Mouse (Mus musculus): ENCODE measurements around the gene Nelfb. TPM values are rescaled to one million over a fixed set of nuclear protein-coding genes. Genes with fewer than 3 reads are reported as not detected.
A peak's percentile ranks its signal among the peaks of the same experiment; 100 is the strongest.

The Nelfb gene
- total RNA-seq, 2 experiments from 2014 or later = 50.8 to 51.8 TPM

DNA sequence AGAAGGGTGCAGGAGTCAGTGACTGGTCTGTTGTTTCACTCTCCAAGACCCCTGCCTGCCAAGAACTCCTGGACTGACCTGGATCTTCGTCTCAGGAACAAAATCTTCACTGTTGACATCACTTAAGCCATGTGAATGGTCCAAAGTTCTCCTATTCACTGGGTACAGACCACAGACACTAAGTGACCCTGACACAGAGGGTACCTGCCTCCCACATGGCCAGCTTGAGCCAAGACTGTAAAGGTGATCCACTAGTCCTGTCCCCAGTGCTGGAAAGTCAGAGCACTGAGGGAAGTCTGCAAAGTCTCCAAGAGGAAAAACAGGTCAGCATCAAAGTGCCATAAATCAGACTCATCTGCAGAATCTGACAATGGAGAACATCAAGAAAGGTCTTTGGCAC, 3.7 kb downstream of the Nelfb start:
- DNase-seq (ENCODE audit: low spot score in 2 of 2) = no peak
- intact Hi-C loops (cut with DNase I) = no loop called here

DNA sequence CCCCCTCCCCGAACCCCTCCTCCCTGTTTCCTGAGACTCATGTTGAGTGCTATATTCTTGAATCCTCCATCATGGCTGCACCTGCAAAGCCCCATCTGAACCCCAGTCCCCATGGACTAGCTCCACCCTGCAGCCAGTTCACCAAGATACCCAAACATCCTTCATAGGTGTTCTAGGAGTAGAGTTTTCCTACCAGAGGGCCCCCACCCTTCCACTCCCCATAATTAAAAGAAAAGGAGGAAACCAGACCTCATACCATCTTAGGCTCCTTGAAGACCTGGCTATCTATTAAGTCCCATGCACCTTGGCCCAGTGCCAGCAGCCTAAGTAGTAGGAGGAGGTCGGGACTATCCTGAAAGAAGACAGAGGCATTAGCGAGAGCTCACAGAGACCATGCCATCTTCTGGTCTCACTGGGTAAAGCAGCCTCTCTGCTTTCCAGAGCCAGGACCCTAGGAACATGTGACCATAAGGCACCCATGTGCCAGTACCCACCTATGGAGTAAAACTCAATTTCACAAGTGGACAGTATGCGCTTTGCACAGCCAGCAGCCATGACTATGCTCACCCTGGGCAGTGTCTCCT, 7.6 kb downstream of the Nelfb start:
- no peak for DNase-seq (ENCODE audit: low spot score in 2 of 2)
- intact Hi-C loops (cut with DNase I) = no loop called here

DNA sequence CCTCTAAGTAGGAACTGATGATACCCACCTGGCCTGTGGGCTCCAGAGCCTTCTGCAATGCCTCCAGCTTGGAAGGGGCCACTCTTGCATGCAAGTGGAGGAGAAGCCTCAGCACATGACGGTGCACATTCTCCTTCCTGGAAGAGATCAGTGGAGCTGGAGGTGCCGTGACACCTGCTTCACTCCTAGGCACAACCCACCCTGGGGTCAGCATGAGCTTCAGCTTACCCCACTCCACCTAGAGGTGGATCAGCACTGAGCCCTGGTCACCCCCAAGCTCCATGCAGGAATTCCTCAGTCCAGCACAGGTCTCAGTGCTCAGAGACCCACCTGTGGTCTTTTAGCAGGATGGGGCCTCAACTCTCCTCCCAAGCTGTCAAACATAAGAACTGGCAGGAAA, 10.7 kb downstream of the Nelfb start:
- intact Hi-C loops (cut with DNase I) = no loop called here

DNA sequence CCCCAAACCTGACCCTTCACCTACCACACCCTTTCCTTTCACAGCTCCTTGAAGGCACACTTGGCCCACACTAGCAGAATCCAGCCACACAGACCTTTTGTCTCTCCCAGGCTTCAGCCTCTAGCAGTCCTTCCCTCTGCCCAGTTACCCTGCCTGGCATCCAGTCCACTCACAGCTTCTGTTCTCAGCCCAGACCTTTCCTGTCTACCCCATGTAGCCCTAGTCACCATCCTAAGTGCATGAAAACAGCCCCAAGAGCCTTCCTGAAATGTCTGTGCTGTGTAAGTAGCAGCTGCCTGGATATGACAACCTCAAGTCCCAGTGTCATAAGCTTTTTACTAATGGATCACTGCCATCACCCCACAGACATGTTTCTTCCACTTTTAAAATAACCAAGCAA, 13.3 kb downstream of the Nelfb start:
- intact Hi-C loops (cut with DNase I) = no loop called here
- no peak for DNase-seq (ENCODE audit: low spot score in 2 of 2)

More for the DNA sequence above, 10.7 kb downstream of the Nelfb start:
- no peak for DNase-seq (ENCODE audit: low spot score in 2 of 2)

DNA sequence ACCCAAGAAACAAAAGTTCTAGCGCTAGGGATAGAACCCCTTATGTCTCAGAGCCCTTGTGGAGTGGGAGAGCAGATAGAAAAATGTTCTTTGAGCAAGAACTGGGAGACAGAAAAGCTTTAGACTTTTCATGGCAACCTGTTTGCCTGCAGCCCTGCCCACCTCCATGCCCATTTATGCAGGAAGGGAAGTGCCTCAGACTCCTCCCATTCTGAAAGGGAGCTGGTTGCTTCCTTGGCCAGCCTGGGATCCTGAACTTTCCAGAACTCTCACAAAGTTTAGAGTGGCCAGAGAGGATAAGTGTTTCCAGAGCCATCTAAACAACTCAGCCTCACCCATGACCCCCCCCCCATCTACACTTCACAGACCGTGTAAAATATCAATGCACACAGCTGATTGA, 14.1 kb downstream of the Nelfb start:
- no peak for DNase-seq (ENCODE audit: low spot score in 2 of 2)
- intact Hi-C loops (cut with DNase I) = no loop called here

DNA sequence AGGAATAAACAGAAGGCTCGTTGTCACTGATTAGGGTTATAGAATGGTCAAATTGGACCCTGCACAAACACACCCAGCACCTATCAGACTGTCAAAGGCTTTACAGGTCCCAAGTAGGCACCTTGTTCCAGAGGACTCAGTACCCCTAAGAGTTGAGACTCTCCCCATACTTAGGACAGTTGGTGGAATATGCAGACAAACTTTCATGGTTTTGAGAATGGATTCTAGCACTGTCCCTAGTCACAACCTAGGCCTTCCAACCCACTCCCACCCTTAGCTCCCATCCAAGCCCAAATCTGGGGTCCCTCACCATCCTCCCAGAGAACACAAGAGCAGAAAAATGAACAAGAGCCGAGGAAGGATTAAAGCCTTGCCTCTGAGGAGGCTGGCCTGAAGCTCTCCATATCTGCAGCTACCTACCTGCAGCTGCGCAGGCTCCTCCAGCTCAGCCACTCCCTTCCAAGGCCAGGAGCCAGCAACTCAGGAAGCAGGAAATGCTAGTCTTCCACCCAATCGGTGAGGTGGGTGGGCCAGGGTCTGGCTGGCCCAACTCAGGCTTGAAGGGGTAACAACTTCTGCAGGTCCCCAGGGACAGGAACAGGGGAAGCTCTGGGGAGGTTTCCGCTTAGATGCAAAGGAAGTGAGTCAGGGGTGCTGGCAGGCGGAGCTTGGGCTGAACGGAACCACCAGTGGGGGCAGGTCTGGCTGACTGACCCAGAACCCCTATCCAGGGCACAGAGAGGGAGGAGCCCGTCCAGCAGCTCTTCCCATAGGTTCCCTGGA, 14.9 kb downstream of the Nelfb start, which contains the start of gene Tor4a:
TSS of gene Tor4a (minus strand) at position 715 of the 783 bp plus-strand sequence.
- intact Hi-C loops (cut with DNase I) = no loop called here
- no peak for DNase-seq (ENCODE audit: low spot score in 2 of 2)

DNA sequence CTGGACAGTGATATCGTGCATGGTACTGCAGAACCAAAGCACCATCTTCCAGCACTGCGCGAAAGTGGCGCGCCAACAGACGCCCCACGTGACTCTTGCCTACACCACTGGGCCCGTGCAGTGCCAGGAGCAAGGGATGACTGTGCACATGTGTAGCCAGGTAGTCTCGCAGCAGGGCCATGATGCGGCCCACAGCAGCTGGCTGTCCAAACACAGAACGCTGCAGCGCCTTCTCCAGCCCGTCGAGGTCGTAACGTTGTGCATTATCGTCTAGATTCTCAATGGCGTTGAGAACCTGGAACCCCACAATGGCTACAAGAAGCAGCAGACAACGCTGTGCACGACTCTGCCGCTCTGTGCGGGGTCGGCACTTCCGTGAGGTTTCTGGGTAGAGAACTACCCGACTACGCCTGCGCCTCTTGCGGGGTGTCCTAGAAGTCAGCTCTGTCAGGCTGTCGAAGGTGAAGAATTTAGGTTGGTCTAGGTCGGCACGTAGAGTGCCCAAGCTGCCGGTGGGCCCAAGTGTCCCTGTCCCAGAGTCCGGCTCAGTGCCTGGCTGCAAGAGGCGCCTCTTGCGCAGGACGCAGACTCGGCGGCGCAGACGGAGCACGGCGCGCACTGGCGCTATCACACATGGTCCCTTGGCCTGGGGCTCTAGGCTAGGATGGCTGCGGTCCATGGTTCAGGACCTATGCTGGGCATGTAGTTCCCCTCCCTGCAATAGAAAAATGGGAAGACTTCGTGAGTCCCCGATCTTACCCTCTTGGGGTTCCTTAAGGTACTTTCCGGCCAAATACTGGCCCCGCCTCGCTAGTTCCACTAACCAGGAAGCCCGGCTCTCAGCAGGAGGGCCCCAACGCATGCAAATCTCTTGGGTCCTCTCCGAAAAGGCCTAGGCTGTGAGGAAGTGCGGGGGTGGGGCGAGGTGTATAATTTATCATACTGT, 15.8 kb downstream of the Nelfb start:
- intact Hi-C loops (cut with DNase I) = no loop called here
- DNase-seq (ENCODE audit: low spot score in 2 of 2) = no peak

DNA sequence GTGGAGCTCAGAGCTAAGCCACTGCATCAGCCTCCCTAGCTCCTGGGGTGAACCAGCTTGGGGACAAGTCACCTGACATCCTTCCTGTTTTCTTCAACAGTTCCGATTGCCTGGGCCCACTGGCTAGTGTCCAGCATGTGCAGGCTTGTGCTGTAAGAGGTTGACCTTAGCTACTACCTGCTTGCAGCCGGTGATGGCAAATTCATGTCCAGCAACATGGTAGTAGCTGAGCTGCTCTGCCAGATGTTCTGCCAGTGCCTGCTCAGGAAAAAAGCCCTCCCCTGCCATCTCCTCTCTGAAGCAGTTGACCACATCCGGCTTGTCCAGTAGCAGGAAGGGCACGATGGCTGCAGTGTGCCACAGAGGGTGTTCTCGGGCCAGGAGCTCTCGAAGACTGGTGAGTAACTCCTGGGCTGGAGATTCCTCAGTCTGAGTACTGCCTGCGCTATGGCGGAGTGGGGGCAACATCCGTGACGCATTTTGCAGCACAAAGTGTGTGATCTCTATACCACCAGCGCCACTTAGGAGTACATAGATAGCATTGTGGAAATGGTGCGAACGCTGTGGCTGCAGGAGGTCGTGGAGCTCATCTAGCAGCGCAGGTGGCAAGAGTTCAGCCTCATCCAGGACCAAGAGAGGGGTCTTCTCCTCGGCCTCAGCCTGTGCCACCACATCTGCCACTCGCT, 16.7 kb downstream of the Nelfb start:
- DNase-seq (ENCODE audit: low spot score in 2 of 2) = no peak
- intact Hi-C loops (cut with DNase I) = loop anchor here (5.0 kb wide), 2 partner anchors 63 to 78 kb away; partner anchors contain the start of genes Anapc2, Ssna1 and Tmem203

DNA sequence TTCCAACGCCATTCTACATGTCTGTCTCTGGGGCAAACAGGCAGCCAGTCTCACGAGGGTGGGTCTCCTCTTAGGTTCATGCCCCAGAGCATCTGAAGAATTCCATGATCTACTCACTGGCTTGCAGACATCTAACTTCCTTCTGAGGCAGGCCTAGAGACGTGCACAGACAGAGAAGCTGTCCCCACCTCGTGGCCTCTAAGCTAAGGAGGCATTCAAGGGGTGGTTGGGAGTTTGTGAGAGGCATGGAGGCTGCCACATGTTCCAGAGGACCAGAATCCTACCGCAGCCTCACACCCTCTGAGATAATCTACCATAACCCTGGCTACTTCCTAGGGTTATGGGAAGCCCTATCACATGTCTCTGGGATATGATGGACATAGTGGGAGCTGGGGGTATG, 17.3 kb downstream of the Nelfb start:
- DNase-seq (ENCODE audit: low spot score in 2 of 2) = no peak
- intact Hi-C loops (cut with DNase I) = loop anchor here (5.0 kb wide), 2 partner anchors 63 to 78 kb away; partner anchors contain the start of genes Anapc2, Ssna1 and Tmem203

DNA sequence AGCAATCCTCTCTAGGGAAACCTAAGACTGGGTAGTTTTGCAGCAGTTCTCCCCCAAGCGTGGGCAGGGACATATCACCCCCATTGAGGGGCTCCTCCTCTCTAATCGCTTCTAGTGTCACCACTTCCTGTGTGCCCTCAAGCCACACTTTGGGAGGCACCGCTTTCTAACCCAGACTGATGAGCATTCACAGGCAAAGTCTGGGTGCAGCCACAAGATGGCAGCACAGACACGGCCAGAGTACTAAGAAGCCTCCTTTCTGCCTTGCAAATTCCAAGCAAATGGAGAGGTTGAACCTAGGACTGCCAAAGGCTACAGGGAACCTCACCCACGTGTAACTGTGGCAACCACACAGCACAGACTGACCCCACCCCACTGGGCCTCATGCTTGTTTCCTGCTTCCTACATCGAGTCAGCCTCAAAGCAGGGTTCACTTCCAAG, 17.9 kb downstream of the Nelfb start:
- intact Hi-C loops (cut with DNase I) = loop anchor here (1.0 to 5.0 kb wide), 3 partner anchors 35 to 79 kb away; partner anchors contain the start of genes Anapc2, Ssna1 and Tmem203
- peak; percentile 76 to 89 for DNase-seq (ENCODE audit: low spot score in 2 of 2)

DNA sequence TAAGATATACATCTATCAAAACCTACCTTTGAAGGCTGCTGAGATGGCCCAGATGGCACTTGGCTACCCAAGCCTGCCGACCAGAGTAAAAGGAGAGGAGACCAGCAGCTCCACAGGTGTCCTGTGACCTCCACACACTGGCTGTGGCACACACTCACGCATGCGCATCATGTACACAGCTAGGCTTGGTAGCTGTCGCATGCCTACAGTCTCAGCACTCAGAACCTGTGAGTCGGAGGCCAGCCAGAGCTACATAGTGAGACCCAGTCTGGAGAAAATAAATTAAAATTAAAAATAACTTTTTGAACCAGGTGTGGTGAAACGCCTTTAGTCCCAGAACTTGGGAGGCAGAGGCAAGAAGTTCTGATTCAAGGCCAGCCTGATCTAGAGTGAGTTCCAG, 23.4 kb downstream of the Nelfb start:
- intact Hi-C loops (cut with DNase I) = loop anchor here (5.0 kb wide), 1 partner anchor 61 kb away; no protein-coding TSS in a partner anchor
- DNase-seq (ENCODE audit: low spot score in 2 of 2) = no peak

DNA sequence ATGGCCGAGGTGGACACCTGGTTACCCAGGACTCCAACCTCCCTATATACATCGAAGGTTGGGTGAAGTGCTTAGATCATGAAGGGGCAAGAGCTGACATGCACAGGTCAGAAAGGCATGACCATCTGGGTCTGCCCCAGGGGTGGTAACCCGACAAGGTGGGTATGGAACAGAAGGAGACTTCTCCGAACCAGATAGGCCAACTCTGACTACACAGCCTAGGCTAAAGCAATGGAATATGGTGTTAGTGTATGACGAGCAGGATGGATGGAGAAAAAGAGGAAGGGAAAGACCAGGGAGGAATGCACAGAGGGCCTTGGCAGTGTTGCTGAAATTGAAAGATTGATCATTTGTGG, 24.7 kb downstream of the Nelfb start:
- DNase-seq (ENCODE audit: low spot score in 2 of 2) = no peak
- intact Hi-C loops (cut with DNase I) = loop anchor here (5.0 kb wide), 1 partner anchor 59 kb away; no protein-coding TSS in a partner anchor

DNA sequence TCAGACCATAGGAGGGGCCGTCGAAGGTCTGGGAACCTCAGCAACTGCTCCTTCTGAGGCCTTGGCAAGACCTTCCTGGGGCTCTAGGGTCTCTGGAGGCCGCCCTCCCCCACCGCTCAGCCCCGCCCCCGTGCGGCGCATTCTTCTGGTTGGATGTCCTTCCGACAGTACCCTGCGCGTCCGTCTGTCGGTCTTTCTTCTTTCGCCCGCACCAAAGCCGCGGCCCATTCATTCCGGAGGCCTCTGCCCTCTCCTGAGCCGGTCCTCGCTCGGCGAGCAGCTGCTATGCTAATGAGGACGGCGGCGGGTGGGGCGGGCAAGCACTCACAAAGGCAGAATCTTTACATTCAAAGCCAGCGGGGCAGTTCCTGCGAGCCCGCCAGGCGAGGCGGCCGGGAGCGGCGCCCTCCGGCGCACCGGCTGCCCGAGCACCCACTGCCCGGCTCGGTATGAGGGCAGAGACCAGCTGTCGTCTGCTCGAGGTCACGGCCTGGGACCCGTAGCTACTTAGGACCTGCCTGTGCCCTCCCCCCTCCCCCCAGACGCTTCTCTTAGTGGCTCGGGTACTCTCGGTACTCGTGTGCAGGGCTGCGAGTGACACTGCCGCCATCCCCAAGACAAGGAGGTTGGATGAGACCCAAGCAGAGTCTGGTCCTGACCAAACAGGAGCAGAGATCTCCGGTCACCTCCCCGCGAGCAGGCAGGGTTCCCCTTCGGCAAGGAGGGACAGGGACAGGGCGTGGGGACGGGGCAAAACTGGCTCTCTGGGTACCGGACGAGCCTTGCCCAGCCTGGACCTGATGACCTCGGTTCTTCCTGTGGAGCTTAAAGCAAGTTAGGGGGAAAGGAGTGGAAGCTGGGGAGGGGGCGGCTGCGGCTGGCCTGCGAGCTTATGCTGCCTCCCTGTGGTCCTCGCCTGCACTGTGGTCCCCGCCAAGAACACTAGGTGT, 25.4 kb downstream of the Nelfb start:
- no peak for DNase-seq (ENCODE audit: low spot score in 2 of 2)
- intact Hi-C loops (cut with DNase I) = loop anchor here (2.0 to 5.0 kb wide), 2 partner anchors 59 to 87 kb away; no protein-coding TSS in a partner anchor

DNA sequence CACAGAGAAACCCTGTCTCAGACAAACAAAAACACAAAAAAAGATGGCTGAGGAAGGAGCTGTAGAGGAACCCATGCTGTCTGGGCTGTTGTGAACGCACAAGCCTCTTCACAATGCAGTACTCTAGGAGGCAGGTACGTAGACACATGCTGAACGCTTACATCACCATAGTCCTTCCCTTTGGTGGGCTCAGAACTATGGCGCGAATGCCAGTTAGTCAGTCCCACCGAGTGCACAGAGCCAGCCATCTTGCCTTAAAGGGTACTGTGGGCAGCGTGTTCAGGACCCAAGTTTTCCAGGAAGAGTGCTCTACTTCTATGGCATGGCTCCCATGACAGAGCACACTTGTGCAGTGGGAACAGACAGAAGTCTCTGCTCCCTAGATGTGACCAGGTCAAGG, 26.8 kb downstream of the Nelfb start:
- intact Hi-C loops (cut with DNase I) = loop anchor here (2.0 kb wide), 1 partner anchor 86 kb away; no protein-coding TSS in a partner anchor
- DNase-seq (ENCODE audit: low spot score in 2 of 2) = no peak

DNA sequence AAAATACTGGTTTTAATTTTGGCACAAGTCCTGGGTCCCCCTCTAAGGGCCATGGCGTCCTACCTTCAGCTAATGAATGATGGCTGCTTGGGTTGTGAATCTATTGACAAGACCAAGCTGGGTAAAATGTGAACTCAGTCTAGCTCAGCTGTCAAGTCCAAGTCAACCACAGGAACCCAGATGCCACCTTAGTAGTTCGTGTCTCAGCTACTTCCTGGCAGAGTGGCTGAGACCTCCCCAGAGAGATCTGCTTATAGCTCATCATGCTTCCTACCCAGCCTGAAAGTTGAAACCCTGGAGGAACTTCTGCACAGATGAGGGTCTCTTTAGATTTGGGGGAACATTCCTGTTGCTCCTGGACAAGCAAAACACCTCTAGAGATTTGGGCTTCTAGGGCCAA, 28.0 kb downstream of the Nelfb start:
- DNase-seq (ENCODE audit: low spot score in 2 of 2) = no peak
- intact Hi-C loops (cut with DNase I) = no loop called here

DNA sequence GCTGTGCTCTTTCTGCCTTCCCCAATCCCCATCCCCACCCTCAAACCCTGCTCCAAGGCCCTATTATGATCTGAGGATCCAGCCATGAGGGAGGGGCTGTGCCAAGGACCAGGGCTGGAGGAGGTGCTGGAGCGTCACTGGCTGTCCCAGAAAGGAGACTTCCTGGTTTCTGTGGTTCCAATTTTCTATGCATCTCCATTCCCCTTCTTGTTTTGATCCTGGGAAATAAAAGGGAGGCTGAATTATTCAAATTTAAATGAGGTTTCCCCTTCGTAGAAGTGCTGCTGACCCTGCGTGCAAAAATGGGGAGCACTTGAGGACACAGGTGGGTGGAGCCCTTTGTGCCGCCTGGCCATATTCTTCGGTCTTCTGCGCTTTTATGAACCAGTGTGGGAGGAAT, 28.6 kb downstream of the Nelfb start:
- peak in 1 of 2 experiments; percentile 52 for DNase-seq (ENCODE audit: low spot score in 2 of 2)
- intact Hi-C loops (cut with DNase I) = no loop called here

DNA sequence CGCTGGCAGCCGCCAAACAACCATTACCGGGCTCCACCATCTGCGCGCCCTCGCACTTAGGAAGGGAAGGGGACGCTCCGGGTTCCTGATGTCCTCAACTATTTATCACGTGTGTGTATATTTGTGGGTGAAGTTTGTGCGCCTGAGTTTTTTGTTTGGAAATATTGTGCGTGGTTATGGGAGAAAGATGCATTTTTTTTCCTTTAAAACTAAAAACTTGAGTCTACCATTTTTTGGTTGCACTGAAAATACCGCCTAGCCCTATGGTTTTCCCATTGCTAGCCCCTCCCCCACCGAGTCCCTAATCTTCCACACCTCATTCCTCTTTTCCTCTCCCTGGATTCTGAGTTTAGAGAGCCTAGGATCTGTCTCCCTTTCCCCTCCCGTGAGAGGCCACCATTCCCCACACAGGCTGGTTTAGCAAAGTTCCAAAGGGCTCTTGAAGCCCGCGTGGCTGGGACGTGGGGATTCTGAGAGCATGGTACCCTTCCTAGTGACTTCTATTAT, 29.3 kb downstream of the Nelfb start:
- DNase-seq (ENCODE audit: low spot score in 2 of 2) = no peak
- intact Hi-C loops (cut with DNase I) = no loop called here

Data from left cerebral cortex, postnatal 25 days (tissue).